Mouse (Mus musculus): ENCODE data around the gene Ctdspl2. TPM values are rescaled to one million over a fixed set of nuclear protein-coding genes. Genes with fewer than 3 reads are reported as not detected.
"Not testable (repeated sequence)": the region's sequence is repeated elsewhere in the genome, so short reads cannot be mapped to it uniquely, and the experiment has no call there.

Gene Ctdspl2
- 43.0 and 46.0 TPM in 2 replicates for polyA plus RNA-seq (2015; fragmentation: Nextera tagmentation; extraction: Ambion mirVana)

- Histone ChIP-seq H3K27ac (peak within 1 kb of the TSS; percentile 90), H3K9ac (replicated peaks) (peak within 1 kb of the TSS; percentile 98), H3K4me2 (replicated peaks) (peak within 1 kb of the TSS; percentile 82), H3K4me3 (replicated peaks) (peak within 1 kb of the TSS; percentile 98), H3K4me1 (replicated peaks) (peaks cover 26% of the 10 kb centered on the region), H3K27me3 (no peaks in the 10 kb centered on the region), H3K36me3 (no peaks in the 10 kb centered on the region), H3K9me3 (no peaks in the 10 kb centered on the region)
- peak; percentile 97 for ATAC-seq
- WGBS: under 1% methylated on average over 42 of the region's 48 CpGs
These were observed at the start of gene Ctdspl2, which contains the start of gene Mageb3 for GRCm38 (mm10) chr2:121955765-121956223. Gene Ctdspl2, plus strand, starts transcription at chr2:121956001. Gene Mageb3, minus strand, starts transcription at chr2:121956092.

GRCm38 (mm10) chr2:121909975-121910374, 45.8 kb upstream of the Ctdspl2 start:
- Histone ChIP-seq H3K4me2 (replicated peaks) (no peak overlapping the region), H3K36me3 (peaks cover 49% of the 10 kb centered on the region), H3K4me1 (replicated peaks) (no peaks in the 10 kb centered on the region), H3K4me3 (replicated peaks) (no peak overlapping the region), H3K9ac (replicated peaks) (no peak overlapping the region), H3K9me3 (no peaks in the 10 kb centered on the region), H3K27ac (no peak overlapping the region), H3K27me3 (no peaks in the 10 kb centered on the region)
- no peak for ATAC-seq
- 91% methylated on average over 3 of the region's 3 CpGs for WGBS

GRCm38 (mm10) chr2:121916047-121916970, 39.5 kb upstream of the Ctdspl2 start:
- Histone ChIP-seq H3K27ac (no peak overlapping the region), H3K4me2 (replicated peaks) (no peak overlapping the region), H3K9ac (replicated peaks) (no peak overlapping the region), H3K36me3 (peaks cover 20% of the 10 kb centered on the region), H3K9me3 (no peaks in the 10 kb centered on the region), H3K4me3 (replicated peaks) (no peak overlapping the region), H3K27me3 (no peaks in the 10 kb centered on the region), H3K4me1 (replicated peaks) (no peaks in the 10 kb centered on the region)
- no peak for ATAC-seq
- 93% methylated on average over 5 of the region's 5 CpGs for WGBS

- not testable (repeated sequence) for H3K9me3 ChIP-seq; H3K27ac ChIP-seq; H3K4me1 ChIP-seq (replicated peaks); H3K9ac ChIP-seq (replicated peaks); H3K4me2 ChIP-seq (replicated peaks); ATAC-seq; H3K27me3 ChIP-seq; H3K4me3 ChIP-seq (replicated peaks)
- WGBS: 78% methylated on average over 2 of the region's 2 CpGs
- H3K36me3 ChIP-seq: peaks cover 10% of the 10 kb centered on the region
These were observed 18.2 kb upstream of the Ctdspl2 start for GRCm38 (mm10) chr2:121937624-121938023.

- Histone ChIP-seq H3K4me1 (replicated peaks) (no peaks in the 10 kb centered on the region), H3K36me3 (no peaks in the 10 kb centered on the region), H3K27me3 (no peaks in the 10 kb centered on the region), H3K27ac (no peak overlapping the region), H3K4me2 (replicated peaks) (no peak overlapping the region), H3K4me3 (replicated peaks) (no peak overlapping the region), H3K9me3 (no peaks in the 10 kb centered on the region), H3K9ac (replicated peaks) (no peak overlapping the region)
- WGBS: 81% methylated on average over 3 of the region's 3 CpGs
- ATAC-seq: no peak
These were observed 12.4 kb upstream of the Ctdspl2 start for GRCm38 (mm10) chr2:121943364-121943763.

- Histone ChIP-seq H3K9ac (replicated peaks) (peak overlapping the region; percentile 70), H3K36me3 (no peaks in the 10 kb centered on the region), H3K4me2 (replicated peaks) (peak overlapping the region; percentile 82), H3K27ac (peak overlapping the region; percentile 90), H3K4me3 (replicated peaks) (peak overlapping the region; percentile 98), H3K9me3 (no peaks in the 10 kb centered on the region), H3K4me1 (replicated peaks) (peaks cover 26% of the 10 kb centered on the region), H3K27me3 (no peaks in the 10 kb centered on the region)
- ATAC-seq: no peak
- 20% methylated on average over 10 of the region's 10 CpGs for WGBS
These were observed 687 bp upstream of the Ctdspl2 start for GRCm38 (mm10) chr2:121954971-121955656.

- Histone ChIP-seq H3K9ac (replicated peaks) (peak overlapping the region; percentile 98), H3K4me3 (replicated peaks) (peak overlapping the region; percentile 98), H3K4me1 (replicated peaks) (peaks cover 26% of the 10 kb centered on the region), H3K4me2 (replicated peaks) (peak overlapping the region; percentile 82), H3K27me3 (no peaks in the 10 kb centered on the region), H3K9me3 (no peaks in the 10 kb centered on the region), H3K27ac (peak overlapping the region; percentile 90), H3K36me3 (no peaks in the 10 kb centered on the region)
- ATAC-seq: peak; percentile 94
- under 1% methylated on average over 45 of the region's 47 CpGs for WGBS
These were observed 620 bp downstream of the Ctdspl2 start for GRCm38 (mm10) chr2:121956224-121957018.

- H3K27ac ChIP-seq: no peak overlapping the region
These were observed 1.5 kb downstream of the Ctdspl2 start for GRCm38 (mm10) chr2:121957216-121957792.

GRCm38 (mm10) chr2:121995738-121996137, 39.9 kb downstream of the Ctdspl2 start:
- no peak for ATAC-seq
- Histone ChIP-seq H3K4me1 (replicated peaks) (no peaks in the 10 kb centered on the region), H3K27ac (no peak overlapping the region), H3K4me3 (replicated peaks) (no peak overlapping the region), H3K9ac (replicated peaks) (no peak overlapping the region), H3K4me2 (replicated peaks) (no peak overlapping the region), H3K27me3 (no peaks in the 10 kb centered on the region), H3K9me3 (no peaks in the 10 kb centered on the region), H3K36me3 (peaks cover 32% of the 10 kb centered on the region)
- WGBS: 87% methylated on average over 1 of the region's 1 CpGs

More at GRCm38 (mm10) chr2:121957216-121957792, 1.5 kb downstream of the Ctdspl2 start:
- Histone ChIP-seq H3K27me3 (no peaks in the 10 kb centered on the region), H3K4me2 (replicated peaks) (peak overlapping the region; percentile 82), H3K4me3 (replicated peaks) (peak overlapping the region; percentile 98), H3K9ac (replicated peaks) (peak overlapping the region; percentile 98), H3K4me1 (replicated peaks) (peaks cover 26% of the 10 kb centered on the region), H3K9me3 (no peaks in the 10 kb centered on the region), H3K36me3 (no peaks in the 10 kb centered on the region; the same call in 1 of the 2 replicates)
- WGBS: 14% methylated on average over 8 of the region's 8 CpGs
- ATAC-seq: no peak

GRCm38 (mm10) chr2:122008832-122009231, 53.0 kb downstream of the Ctdspl2 start:
- no peaks in the 10 kb centered on the region for H3K9me3 ChIP-seq
- H3K4me1 ChIP-seq (replicated peaks): no peaks in the 10 kb centered on the region
- H3K9ac ChIP-seq (replicated peaks): no peak overlapping the region
- no peak for ATAC-seq
- WGBS: 96% methylated on average over 3 of the region's 3 CpGs
- no peak overlapping the region for H3K4me3 ChIP-seq (replicated peaks)
- H3K36me3 ChIP-seq: peaks cover 32% of the 10 kb centered on the region
- no peak overlapping the region for H3K4me2 ChIP-seq (replicated peaks)
- H3K27me3 ChIP-seq: no peaks in the 10 kb centered on the region
- no peak overlapping the region for H3K27ac ChIP-seq

GRCm38 (mm10) chr2:122011441-122011840, 55.6 kb downstream of the Ctdspl2 start:
- H3K4me3 ChIP-seq (replicated peaks): no peak overlapping the region
- no peak for ATAC-seq

More at GRCm38 (mm10) chr2:122011441-122011840, 55.6 kb downstream of the Ctdspl2 start:
- Histone ChIP-seq H3K27me3 (no peaks in the 10 kb centered on the region), H3K36me3 (peaks cover 23% of the 10 kb centered on the region), H3K9me3 (no peaks in the 10 kb centered on the region), H3K9ac (replicated peaks) (no peak overlapping the region), H3K27ac (no peak overlapping the region), H3K4me1 (replicated peaks) (no peaks in the 10 kb centered on the region), H3K4me2 (replicated peaks) (no peak overlapping the region)
- WGBS: 88% methylated on average over 7 of the region's 7 CpGs
